Mouse (Mus musculus) 3134 (cell line): ENCODE data around the gene Prkca.

ENCODE experiments used
- DNase-seq: peaks from one replicate; pipeline ENCODE4 v3.0.0-alpha.2; 2011; ENCODE audit warnings: low spot score; ENCODE audit not compliant: insufficient read length; ENCODE audit errors: extremely low read depth

Gene Prkca

GRCm38 (mm10) chr11:108240924-108241498 is 102.7 kb downstream of the Prkca start:
- no peak for DNase-seq

GRCm38 (mm10) chr11:108239173-108239572 is 104.6 kb downstream of the Prkca start:
- no peak for DNase-seq

DNA sequence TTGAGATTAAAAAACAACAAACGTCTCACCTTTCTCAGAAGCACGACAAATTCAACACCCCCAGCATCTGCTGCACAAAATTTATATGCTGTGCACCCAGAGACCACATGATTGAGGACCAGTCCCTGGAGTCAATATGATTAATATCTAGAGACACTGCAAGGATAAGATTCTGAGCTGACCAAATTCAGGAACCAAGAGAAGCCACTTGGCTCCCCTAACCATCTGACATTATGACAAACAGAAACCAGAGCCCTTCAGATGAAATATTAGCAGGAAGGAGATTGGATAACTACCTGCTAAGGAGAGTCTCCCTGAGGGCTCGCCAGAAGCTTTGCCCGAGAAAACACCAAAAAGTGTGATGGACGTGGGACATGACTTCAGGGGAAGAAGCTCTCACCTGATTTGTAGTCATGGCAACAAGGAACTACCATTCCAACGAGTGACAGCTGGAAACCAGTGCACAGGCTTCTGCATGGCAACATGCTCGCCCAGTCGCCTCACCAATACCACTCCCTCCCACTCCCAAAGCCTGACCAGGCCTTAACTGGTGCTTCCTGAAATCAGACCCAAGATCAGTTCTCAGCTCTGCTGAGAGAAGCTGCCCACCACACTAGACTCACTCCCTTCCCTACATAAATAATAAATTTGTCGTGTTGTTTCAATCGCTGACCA is 106.8 kb downstream of the Prkca start:
- DNase-seq = no peak

- DNase-seq = no peak
Measured at GRCm38 (mm10) chr11:108236195-108236594, 107.5 kb downstream of the Prkca start.

DNA sequence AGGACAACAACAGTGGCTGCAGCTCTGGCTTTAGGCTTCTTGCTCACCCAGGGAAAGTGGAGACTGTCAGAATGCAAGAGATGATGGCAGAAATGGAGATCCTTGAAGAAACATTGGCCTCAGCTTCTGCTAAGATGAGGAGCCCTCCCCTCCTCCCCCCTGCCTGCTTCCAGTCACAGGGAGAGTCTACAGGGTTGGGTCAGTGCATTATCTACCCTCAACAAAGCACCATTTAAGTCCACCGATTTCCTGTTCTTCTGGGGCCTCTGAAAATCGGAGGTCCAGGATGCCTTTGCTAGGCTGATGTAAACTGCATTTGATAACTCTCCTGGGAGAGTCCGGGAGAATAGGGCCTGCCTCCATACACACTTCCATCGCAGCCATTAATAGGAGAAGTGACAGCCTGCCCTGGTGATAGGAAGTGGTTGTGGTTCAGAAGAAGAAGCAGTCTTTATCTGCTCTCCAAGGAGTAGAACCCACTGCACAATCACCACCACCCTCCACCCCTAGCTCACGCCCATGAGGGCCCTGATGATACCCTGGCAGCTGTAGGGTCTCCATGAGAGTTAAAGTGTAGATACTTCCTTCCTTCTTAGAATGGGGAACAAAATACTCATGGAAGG is 108.5 kb downstream of the Prkca start:
- no peak for DNase-seq

DNA sequence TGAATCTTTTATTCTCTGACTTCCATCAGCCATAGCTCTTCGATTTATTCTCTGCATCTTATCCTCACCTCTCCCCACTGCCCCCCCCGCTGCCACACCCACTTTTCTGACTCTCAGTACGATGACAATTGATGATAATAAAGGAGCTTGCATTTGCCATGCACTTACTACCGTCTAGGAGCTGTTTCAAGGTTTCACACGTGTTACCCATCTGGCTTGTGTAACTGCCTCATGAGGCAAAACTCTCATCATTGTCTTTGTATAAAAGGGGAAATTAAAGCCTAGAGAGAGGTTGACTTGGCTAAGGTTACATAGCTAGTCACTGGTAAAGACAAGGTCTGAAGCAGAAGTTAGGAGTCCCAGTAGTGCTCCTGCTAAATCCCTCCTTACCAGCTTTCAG is 110.7 kb downstream of the Prkca start:
- DNase-seq = no peak

DNA sequence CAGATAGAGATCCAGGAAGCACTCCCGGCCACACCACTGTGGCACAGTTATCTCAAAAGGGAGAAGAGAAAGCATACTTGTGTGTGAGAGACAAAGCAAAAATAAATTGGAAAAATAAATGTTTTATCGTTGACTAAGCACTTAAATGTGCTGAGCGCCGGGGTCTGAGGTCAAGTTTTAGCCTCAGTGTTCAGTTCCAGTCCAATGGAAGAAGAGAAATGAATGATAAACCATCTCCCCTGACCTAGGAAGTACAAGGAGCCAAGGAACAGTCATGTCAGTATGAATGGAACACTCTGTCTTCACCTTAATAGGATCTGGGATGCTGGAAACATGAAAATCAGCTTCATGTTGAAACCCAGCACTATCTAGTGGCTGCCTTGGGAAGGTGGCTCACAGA is 113.6 kb downstream of the Prkca start:
- no peak for DNase-seq

- no peak for DNase-seq
Measured at GRCm38 (mm10) chr11:108229176-108229946, 114.4 kb downstream of the Prkca start.

GRCm38 (mm10) chr11:108228497-108228896 is 115.2 kb downstream of the Prkca start:
- no peak for DNase-seq

DNA sequence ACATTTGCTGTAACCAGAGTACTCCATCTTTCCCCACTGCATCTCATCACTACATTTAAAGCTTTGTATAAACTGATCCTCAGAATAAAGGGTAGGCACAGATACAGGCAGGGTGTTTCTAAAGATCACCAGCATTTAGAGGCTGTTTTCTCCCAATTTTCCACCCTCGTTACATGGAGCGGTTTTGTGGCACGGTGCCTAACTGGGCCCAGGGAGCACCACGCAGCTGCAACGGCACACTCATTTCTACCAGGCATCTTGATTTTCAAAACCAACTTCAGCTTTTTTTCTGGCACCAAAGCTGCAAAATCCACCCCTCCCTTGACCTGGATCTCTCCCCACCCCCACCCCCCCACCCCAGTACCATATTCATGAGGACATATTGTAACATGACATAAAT is 117.5 kb downstream of the Prkca start:
- no peak for DNase-seq

DNA sequence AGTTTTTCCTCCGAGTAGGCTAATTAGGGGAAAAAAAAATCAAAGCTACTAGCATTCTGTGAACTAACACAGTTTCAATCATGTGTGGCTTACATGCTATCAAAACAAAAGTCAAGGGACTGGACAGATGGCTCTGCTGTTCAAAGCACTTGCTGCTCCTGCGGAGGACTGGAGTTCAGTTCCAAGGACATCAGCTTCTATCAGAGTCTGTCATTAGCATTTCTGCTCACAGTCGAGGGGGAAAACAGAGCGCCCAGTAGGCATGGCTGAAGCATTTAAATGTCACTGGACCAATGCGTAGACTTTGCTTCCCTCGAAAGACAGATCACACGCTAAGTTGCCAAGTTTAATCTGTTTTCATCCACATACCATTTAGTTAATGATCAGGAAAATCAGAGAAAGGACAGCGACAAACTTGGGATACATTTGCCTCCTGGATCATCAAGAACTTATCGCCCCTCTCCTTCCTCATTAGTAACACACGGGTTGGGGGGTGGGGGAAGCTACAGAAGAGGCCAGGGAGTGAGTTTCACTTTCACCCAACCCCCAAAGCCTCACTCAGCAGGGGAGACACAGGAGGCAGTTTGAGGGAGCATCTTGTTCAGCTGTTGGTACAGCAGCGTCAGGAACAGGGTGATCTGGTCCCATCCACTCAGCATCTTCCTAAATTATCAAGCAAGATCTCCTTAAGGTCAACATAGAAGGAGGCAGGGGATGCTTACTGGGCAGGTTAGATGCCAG is 119.3 kb downstream of the Prkca start:
- DNase-seq = no peak

DNA sequence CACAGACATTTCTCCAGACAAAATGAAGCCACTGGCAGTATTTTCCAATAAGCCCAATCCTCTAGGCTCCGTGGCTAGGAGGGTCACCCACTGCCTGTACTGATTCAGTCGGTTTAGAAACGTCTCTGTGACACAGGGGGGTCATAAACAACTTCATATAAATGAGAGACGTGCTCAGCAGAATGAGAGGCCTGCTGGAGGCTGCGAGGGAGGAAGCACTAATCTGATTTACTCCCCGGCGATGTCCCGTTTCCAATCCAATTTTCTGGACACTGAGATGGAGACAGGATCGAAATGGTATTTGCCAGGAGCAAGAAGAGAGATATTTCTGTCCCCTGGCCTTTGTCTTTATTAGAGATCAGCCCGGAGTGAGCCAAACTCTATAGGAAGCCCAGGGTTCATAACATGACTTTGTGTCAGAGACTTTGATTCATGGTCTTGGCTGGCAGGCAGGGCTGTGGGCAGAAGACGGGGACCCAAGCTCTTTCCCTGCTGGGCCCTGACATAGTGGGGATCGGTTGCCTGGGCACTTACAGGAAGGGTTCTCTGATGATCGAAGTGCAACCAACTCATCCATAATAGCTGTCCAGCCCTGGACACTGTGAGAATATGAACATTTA is 120.0 kb downstream of the Prkca start:
- DNase-seq = no peak

GRCm38 (mm10) chr11:108223154-108223553 is 120.6 kb downstream of the Prkca start:
- no peak for DNase-seq

DNA sequence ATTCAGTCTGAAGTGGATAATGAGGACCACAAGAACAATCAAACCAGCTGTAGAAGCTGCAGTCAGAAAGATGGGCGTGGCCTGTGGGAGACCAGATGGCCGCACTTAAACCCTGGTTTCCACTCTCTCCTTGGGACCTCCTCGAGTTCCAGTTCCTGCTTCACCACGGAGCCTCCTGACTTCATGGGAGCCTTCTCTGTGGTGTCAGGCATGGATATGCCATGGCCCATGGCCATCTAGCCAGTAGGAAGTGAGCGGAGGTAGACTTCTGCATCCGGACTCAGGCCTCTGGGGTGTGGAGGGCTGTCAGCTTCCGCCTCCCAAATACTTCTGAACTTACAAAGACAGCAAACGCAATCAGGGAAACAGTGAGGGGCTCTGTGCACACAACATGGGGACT is 121.1 kb downstream of the Prkca start:
- no peak for DNase-seq

DNA sequence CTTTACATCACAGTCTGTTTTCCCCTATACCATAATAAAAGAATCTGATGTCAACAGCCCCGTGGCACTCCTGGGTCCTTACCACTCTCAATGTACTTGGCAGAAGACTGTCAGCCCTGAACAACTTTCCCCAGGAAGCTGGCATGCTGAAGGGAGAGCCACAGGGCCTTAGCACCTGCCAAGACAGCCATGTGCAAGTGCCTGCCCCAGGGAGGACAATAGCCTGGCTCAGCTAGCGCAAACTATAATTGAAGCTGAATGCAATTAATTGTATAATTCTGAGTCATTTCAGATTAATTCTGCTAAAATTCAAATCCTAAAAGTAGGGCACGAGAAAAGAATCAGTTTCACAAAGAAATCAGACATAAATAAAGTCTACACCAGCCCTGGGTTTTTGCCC is 121.7 kb downstream of the Prkca start:
- no peak for DNase-seq

GRCm38 (mm10) chr11:108221124-108221835 is 122.4 kb downstream of the Prkca start:
- DNase-seq = no peak

- DNase-seq = no peak
Measured at GRCm38 (mm10) chr11:108220605-108221004, 123.1 kb downstream of the Prkca start.

DNA sequence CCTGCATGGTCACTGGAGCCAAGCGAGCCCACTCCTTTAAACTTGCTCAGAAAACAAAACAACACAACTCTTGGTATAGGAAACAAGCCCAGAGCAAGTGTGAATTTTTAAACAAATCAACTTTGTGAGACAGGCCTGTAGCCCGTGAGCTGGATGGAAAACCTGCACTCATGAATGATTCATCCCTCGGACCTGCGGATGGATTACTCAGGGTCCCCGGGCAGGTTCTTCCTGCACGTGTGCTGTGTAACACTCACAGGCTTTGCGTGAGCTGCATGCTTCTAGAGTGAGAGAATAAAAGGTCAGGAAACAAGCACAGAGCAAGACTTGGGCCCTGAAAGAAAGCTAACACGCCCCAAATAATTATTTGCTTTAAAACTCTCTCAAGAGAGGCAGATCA is 126.7 kb downstream of the Prkca start:
- peak; percentile 59 for DNase-seq

- no peak for DNase-seq
Measured at GRCm38 (mm10) chr11:108216064-108216463, 127.7 kb downstream of the Prkca start.

- peak; percentile 79 for DNase-seq
Measured at GRCm38 (mm10) chr11:108215466-108215865, 128.3 kb downstream of the Prkca start.
